Mouse (Mus musculus): ENCODE results near the gene Fam189b.

- TF ChIP-seq CTCF (IDR thresholded peaks at IDR 0.05; ENCODE audit: extremely low read depth, insufficient read length, insufficient replicate concordance, low read depth, low read length) (no peak), POLR2A (IDR thresholded peaks at IDR 0.05; ENCODE audit: low read depth, low read length) (no peak)
Observed at GRCm38 (mm10) chr3:89209731-89210130, 26.8 kb downstream of the Fam189b start.

Measured in small intestine, adult 2 months (tissue).